Mouse (Mus musculus) heart, postnatal 0 days (tissue): Measurements from ENCODE around the gene Pik3ca. TPM values are rescaled to one million over a fixed set of nuclear protein-coding genes. Genes with fewer than 3 reads are reported as not detected.
A peak's percentile ranks its signal among the peaks of the same experiment; 100 is the strongest.
"Not testable (repeated sequence)": the region's sequence is repeated elsewhere in the genome, so short reads cannot be mapped to it uniquely, and the experiment has no call there.

Source experiments
- ATAC-seq: fragments of 200-750 bp; cut with Nextera tagmentation; 2 replicates; pipeline ENCODE4 v1.8.0; 2017; ENCODE audit warnings: low read depth, moderate number of reproducible peaks, moderate library complexity; ENCODE audit not compliant: insufficient read depth
- DNase-seq: peaks from one replicate; pipeline ENCODE4 v3.0.0-alpha.2; 2016; ENCODE audit warnings: low spot score
- H3K27ac ChIP-seq: fragments of 300-500 bp; sonication (generic); 2 replicates; pipeline ENCODE4 v1.5.1; 2014; ENCODE audit warnings: low read depth, mild to moderate bottlenecking
- H3K27me3 ChIP-seq: fragments of 300-500 bp; sonication (generic); 2 replicates; pipeline ENCODE4 v1.6.1; 2014; ENCODE audit warnings: low read length, mixed read lengths; ENCODE audit not compliant: control insufficient read depth, insufficient read depth
- H3K36me3 ChIP-seq: fragments of 300-500 bp; sonication (generic); replicated peaks from 2 replicates; pipeline ENCODE4 v1.6.1; 2014; ENCODE audit warnings: low read length, mixed read lengths; ENCODE audit not compliant: control insufficient read depth, insufficient read depth
- H3K4me1 ChIP-seq: fragments of 300-500 bp; sonication (generic); 2 replicates; pipeline ENCODE4 v1.6.1; 2014; ENCODE audit warnings: antibody characterized with exemption; ENCODE audit not compliant: control insufficient read depth, insufficient read depth
- H3K4me2 ChIP-seq: fragments of 300-500 bp; sonication (generic); 2 replicates; pipeline ENCODE4 v1.6.1; 2014; ENCODE audit warnings: low read depth, mild to moderate bottlenecking, low read length, moderate library complexity
- H3K4me3 ChIP-seq: fragments of 300-500 bp; sonication (generic); 2 replicates; pipeline ENCODE4 v1.5.1; 2014; ENCODE audit warnings: low read depth, low read length
- H3K9ac ChIP-seq: fragments of 300-500 bp; sonication (generic); replicated peaks from 2 replicates; pipeline ENCODE4 v1.6.1; 2014; ENCODE audit warnings: low read depth, low read length, mixed read lengths
- H3K9me3 ChIP-seq: fragments of 300-500 bp; sonication (generic); replicated peaks from 2 replicates; pipeline ENCODE4 v1.6.1; 2016; ENCODE audit warnings: low read length; ENCODE audit not compliant: control insufficient read depth
- CTCF ChIP-seq: IDR thresholded peaks from 2 replicates; pipeline ENCODE4 v1.5.1; 2016; ENCODE audit warnings: antibody characterized with exemption, control low read depth, low read depth
- EP300 ChIP-seq: IDR thresholded peaks from 2 replicates; pipeline ENCODE4 v1.6.1; 2016; ENCODE audit warnings: antibody characterized with exemption, low read depth
- WGBS: fragments of 180-500 bp; shearing (Covaris S2); extraction: QIAGEN DNeasy Blood & Tissue Kit; methylation state at CpG from one replicate; pipeline ENCODE4 v1.1.7; 2014; 5-methylcytosine and 5-hydroxymethylcytosine counted together
- polyA plus RNA-seq: library from polyadenylated mRNA; unstranded; fragments of >200 nt; fragmentation: Nextera tagmentation; extraction: Ambion mirVana; gene quantifications from 2 replicates; pipeline ENCODE4 v1.2.1, GENCODE M21; 2015
- total RNA-seq: library from RNA; depleted of rRNA; stranded (reverse); fragments of >200 nt; gene quantifications from 2 replicates; pipeline ENCODE4 v1.2.3, GENCODE M21; 2014; ENCODE audit warnings: low replicate concordance

Gene Pik3ca
- total and polyA plus RNA-seq, 2 experiments from 2014 or later = 6.7 to 19.2 TPM

DNA sequence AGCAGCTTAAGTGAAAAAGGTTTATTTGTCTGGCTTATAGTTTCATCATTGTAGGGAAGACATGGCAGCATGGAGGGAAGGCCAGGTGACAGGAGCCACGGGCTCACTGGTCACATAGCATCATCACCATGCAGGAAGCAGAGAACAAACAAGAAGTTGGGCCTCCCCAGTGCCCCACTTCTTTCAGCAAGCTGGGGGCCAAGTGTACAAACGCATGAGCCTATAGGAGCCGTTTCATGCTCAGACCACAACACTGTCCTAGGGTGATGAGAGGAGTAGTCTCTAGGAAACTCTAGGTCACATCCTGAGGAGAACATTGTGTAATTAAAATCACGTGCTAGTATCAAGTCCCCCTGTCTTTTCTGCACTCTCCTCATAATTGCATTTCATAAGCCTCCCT lies 30.2 kb downstream of the Pik3ca start:
- no peak for ATAC-seq
- H3K9ac ChIP-seq = no peak overlapping the region
- peak overlapping the region; percentile 20; the same call in 1 of the 2 replicates for H3K27ac ChIP-seq
- no peak overlapping the region for H3K4me3 ChIP-seq
- H3K9me3 ChIP-seq = no peaks in the 10 kb centered on the region
- no peaks in the 10 kb centered on the region for H3K27me3 ChIP-seq
- DNase-seq = no peak
- H3K36me3 ChIP-seq = no peaks in the 10 kb centered on the region
- TF ChIP-seq CTCF = no peak
- 58% methylated on average over 4 of the region's 4 CpGs for WGBS
- no peak overlapping the region for H3K4me2 ChIP-seq
- peaks cover 32% of the 10 kb centered on the region for H3K4me1 ChIP-seq

- WGBS = 86% methylated on average over 3 of the region's 3 CpGs
- ATAC-seq (no peak), DNase-seq (no peak)
- no peak overlapping the region for H3K4me3 ChIP-seq
- no peaks in the 10 kb centered on the region for H3K9me3 ChIP-seq
- H3K27me3 ChIP-seq = no peaks in the 10 kb centered on the region
- TF ChIP-seq CTCF (no peak), EP300 (no peak)
- H3K9ac ChIP-seq = no peak overlapping the region
- peaks cover 32% of the 10 kb centered on the region for H3K4me1 ChIP-seq
- H3K36me3 ChIP-seq = no peaks in the 10 kb centered on the region
- peak overlapping the region; percentile 58 for H3K27ac ChIP-seq
- no peak overlapping the region for H3K4me2 ChIP-seq
Measured at GRCm38 (mm10) chr3:32428361-32428760, 30.9 kb downstream of the Pik3ca start.

DNA sequence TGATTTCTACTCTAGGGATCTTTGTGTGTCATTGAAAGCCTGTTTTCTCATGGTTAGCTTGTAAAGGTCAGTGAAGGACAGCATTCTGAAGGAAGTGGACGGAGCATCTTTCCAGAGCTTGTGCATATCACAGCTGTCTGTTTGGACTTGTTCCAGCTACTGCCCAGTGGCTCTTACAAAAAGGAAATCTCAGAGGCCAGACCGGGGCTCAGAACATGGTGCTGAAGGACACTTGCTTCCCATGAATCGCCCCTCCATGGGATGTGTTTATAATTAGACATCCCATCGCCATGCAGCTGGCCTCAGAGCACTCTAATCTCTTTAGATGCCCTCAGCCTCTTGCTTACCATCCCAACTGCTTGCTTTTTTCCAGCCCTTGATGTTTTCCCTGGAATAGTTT lies 31.4 kb downstream of the Pik3ca start:
- ATAC-seq (peak; percentile 60), DNase-seq (peak; percentile 62)
- no peaks in the 10 kb centered on the region for H3K36me3 ChIP-seq
- no peak overlapping the region for H3K4me2 ChIP-seq
- H3K4me1 ChIP-seq = peaks cover 32% of the 10 kb centered on the region
- H3K4me3 ChIP-seq = no peak overlapping the region
- TF ChIP-seq EP300 (no peak), CTCF (no peak)
- H3K27ac ChIP-seq = peak overlapping the region; percentile 58
- H3K9me3 ChIP-seq = no peaks in the 10 kb centered on the region
- 5% methylated on average over 4 of the region's 4 CpGs for WGBS
- no peak overlapping the region for H3K9ac ChIP-seq
- no peaks in the 10 kb centered on the region for H3K27me3 ChIP-seq

GRCm38 (mm10) chr3:32429351-32429750 lies 31.9 kb downstream of the Pik3ca start:
- not testable (repeated sequence) for H3K27me3 ChIP-seq, H3K4me3 ChIP-seq, H3K4me2 ChIP-seq, H3K9ac ChIP-seq, DNase-seq, H3K36me3 ChIP-seq, ATAC-seq, H3K9me3 ChIP-seq
- H3K27ac ChIP-seq = peak overlapping the region; percentile 58
- H3K4me1 ChIP-seq = peaks cover 32% of the 10 kb centered on the region

GRCm38 (mm10) chr3:32430394-32430793 lies 32.9 kb downstream of the Pik3ca start:
- Histone ChIP-seq H3K27me3 (no peaks in the 10 kb centered on the region), H3K9me3 (no peaks in the 10 kb centered on the region), H3K36me3 (no peaks in the 10 kb centered on the region), H3K4me3 (no peak overlapping the region), H3K9ac (no peak overlapping the region), H3K4me2 (no peak overlapping the region), H3K4me1 (peaks cover 32% of the 10 kb centered on the region), H3K27ac (no peak overlapping the region)
- DNase-seq = no peak
- WGBS = 26% methylated on average over 2 of the region's 2 CpGs
- ATAC-seq = no peak
- TF ChIP-seq EP300 = no peak
- TF ChIP-seq CTCF = no peak

DNA sequence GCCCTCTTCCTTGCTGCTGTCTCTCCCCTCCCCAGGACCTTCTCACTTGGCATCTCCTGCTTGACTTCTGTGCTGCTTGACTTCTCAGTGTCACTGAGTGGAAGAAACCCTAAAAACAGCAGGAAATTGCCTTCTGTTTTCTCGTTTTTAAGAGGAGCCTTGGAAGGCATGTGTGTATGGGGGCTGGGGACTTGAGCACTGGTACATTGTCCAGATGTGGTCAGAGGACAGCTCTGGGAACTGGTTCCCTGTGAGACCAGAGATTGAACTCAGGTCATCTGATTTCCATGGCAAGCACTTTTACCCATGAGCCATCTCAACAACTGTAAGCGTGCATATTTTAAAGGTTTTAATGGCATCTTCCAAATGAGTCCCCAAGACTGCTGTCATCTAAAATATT lies 36.5 kb downstream of the Pik3ca start:
- no peak overlapping the region for H3K4me3 ChIP-seq

More for the DNA sequence above, 36.5 kb downstream of the Pik3ca start:
- Histone ChIP-seq H3K9me3 (no peaks in the 10 kb centered on the region), H3K27me3 (no peaks in the 10 kb centered on the region), H3K4me1 (peaks cover 18% of the 10 kb centered on the region), H3K27ac (no peak overlapping the region), H3K36me3 (peaks cover 21% of the 10 kb centered on the region), H3K4me2 (no peak overlapping the region), H3K9ac (no peak overlapping the region)
- WGBS = 62% methylated on average over 2 of the region's 2 CpGs
- DNase-seq (no peak), ATAC-seq (no peak)
- TF ChIP-seq CTCF (no peak), EP300 (no peak)
